Mouse (Mus musculus): Measurements from ENCODE around the gene Sh3pxd2a.
"Not testable (repeated sequence)": the region's sequence is repeated elsewhere in the genome, so short reads cannot be mapped to it uniquely, and the experiment has no call there.

The Sh3pxd2a gene

GRCm38 (mm10) chr19:47409142-47409541 is 55.1 kb downstream of the Sh3pxd2a start:
- DNase-seq (ENCODE audit: low spot score in 2 of 2) = no peak

- no peak for DNase-seq (ENCODE audit: low spot score in 2 of 2)
These were observed 55.5 kb downstream of the Sh3pxd2a start for GRCm38 (mm10) chr19:47408656-47409055.

GRCm38 (mm10) chr19:47407332-47407731 is 56.9 kb downstream of the Sh3pxd2a start:
- no peak for DNase-seq (ENCODE audit: low spot score in 2 of 2)

GRCm38 (mm10) chr19:47406524-47406923 is 57.7 kb downstream of the Sh3pxd2a start:
- no peak for DNase-seq (ENCODE audit: low spot score in 2 of 2)

- no peak for DNase-seq (ENCODE audit: low spot score in 2 of 2)
These were observed 58.7 kb downstream of the Sh3pxd2a start for GRCm38 (mm10) chr19:47405548-47405947.

GRCm38 (mm10) chr19:47403391-47404379 is 60.5 kb downstream of the Sh3pxd2a start:
- DNase-seq (ENCODE audit: low spot score in 2 of 2) = no peak

GRCm38 (mm10) chr19:47402976-47403375 is 61.2 kb downstream of the Sh3pxd2a start:
- no peak for DNase-seq (ENCODE audit: low spot score in 2 of 2)

- DNase-seq (ENCODE audit: low spot score in 2 of 2) = no peak
These were observed 61.7 kb downstream of the Sh3pxd2a start for GRCm38 (mm10) chr19:47402544-47402943.

- DNase-seq (ENCODE audit: low spot score in 2 of 2) = no peak
These were observed 64.5 kb downstream of the Sh3pxd2a start for GRCm38 (mm10) chr19:47399709-47400108.

- no peak for DNase-seq (ENCODE audit: low spot score in 2 of 2)
These were observed 65.2 kb downstream of the Sh3pxd2a start for GRCm38 (mm10) chr19:47399029-47399428.

- no peak for DNase-seq (ENCODE audit: low spot score in 2 of 2)
These were observed 66.1 kb downstream of the Sh3pxd2a start for GRCm38 (mm10) chr19:47397882-47398671.

GRCm38 (mm10) chr19:47395338-47395737 is 68.9 kb downstream of the Sh3pxd2a start:
- DNase-seq (ENCODE audit: low spot score in 2 of 2) = no peak

GRCm38 (mm10) chr19:47394781-47395180 is 69.4 kb downstream of the Sh3pxd2a start:
- DNase-seq (ENCODE audit: low spot score in 2 of 2) = not testable (repeated sequence)

GRCm38 (mm10) chr19:47390878-47391277 is 73.3 kb downstream of the Sh3pxd2a start:
- no peak for DNase-seq (ENCODE audit: low spot score in 2 of 2)

GRCm38 (mm10) chr19:47387887-47388286 is 76.3 kb downstream of the Sh3pxd2a start:
- no peak for DNase-seq (ENCODE audit: low spot score in 2 of 2)

GRCm38 (mm10) chr19:47387395-47387794 is 76.8 kb downstream of the Sh3pxd2a start:
- DNase-seq (ENCODE audit: low spot score in 2 of 2) = no peak

- no peak for DNase-seq (ENCODE audit: low spot score in 2 of 2)
These were observed 78.2 kb downstream of the Sh3pxd2a start for GRCm38 (mm10) chr19:47385971-47386370.

GRCm38 (mm10) chr19:47384639-47385038 is 79.6 kb downstream of the Sh3pxd2a start:
- DNase-seq (ENCODE audit: low spot score in 2 of 2) = no peak

GRCm38 (mm10) chr19:47384036-47384435 is 80.2 kb downstream of the Sh3pxd2a start:
- DNase-seq (ENCODE audit: low spot score in 2 of 2) = no peak

- no peak for DNase-seq (ENCODE audit: low spot score in 2 of 2)
These were observed 81.9 kb downstream of the Sh3pxd2a start for GRCm38 (mm10) chr19:47382268-47382667.

GRCm38 (mm10) chr19:47381011-47381410 is 83.2 kb downstream of the Sh3pxd2a start:
- no peak for DNase-seq (ENCODE audit: low spot score in 2 of 2)

- no peak for DNase-seq (ENCODE audit: low spot score in 2 of 2)
These were observed 85.1 kb downstream of the Sh3pxd2a start for GRCm38 (mm10) chr19:47379141-47379540.
